Mouse (Mus musculus): ENCODE results near the gene Lcn9. TPM values are rescaled to one million over a fixed set of nuclear protein-coding genes. Genes with fewer than 3 reads are reported as not detected.

The Lcn9 gene
- polyA plus RNA-seq, 1 experiment from 2014 or later: not detected

- no peaks in the 10 kb centered on the region for H3K9me3 ChIP-seq (ENCODE audit: control insufficient read depth, low read depth, low read length)
- no peak for ATAC-seq (ENCODE audit: insufficient number of reproducible peaks, insufficient read depth, low FRiP score, low read depth)
Measured at GRCm38 (mm10) chr2:25852626-25853025, 29.7 kb downstream of the Lcn9 start.

GRCm38 (mm10) chr2:25853998-25854397 lies 31.0 kb downstream of the Lcn9 start:
- no peak overlapping the region for H3K4me2 ChIP-seq (replicated peaks; ENCODE audit: low read depth, low read length)
- H3K4me1 ChIP-seq (ENCODE audit: control insufficient read depth, insufficient read depth, low read length): no peaks in the 10 kb centered on the region
- no peak for ATAC-seq (ENCODE audit: insufficient number of reproducible peaks, insufficient read depth, low FRiP score, low read depth)
- no peak overlapping the region for H3K4me3 ChIP-seq (ENCODE audit: low read depth, low read length)
- WGBS: 67% methylated on average over 5 of the region's 5 CpGs
- no peaks in the 10 kb centered on the region for H3K9me3 ChIP-seq (ENCODE audit: control insufficient read depth, low read depth, low read length)
- H3K27me3 ChIP-seq (ENCODE audit: control insufficient read depth, insufficient read depth, low read length): no peaks in the 10 kb centered on the region
- H3K9ac ChIP-seq (replicated peaks; ENCODE audit: low read depth, low read length): no peak overlapping the region
- no peak overlapping the region for H3K27ac ChIP-seq (ENCODE audit: low read length)
- H3K36me3 ChIP-seq (ENCODE audit: control insufficient read depth, insufficient read depth, low read length): no peaks in the 10 kb centered on the region

More at GRCm38 (mm10) chr2:25852626-25853025, 29.7 kb downstream of the Lcn9 start:
- Histone ChIP-seq H3K27me3 (ENCODE audit: control insufficient read depth, insufficient read depth, low read length) (no peaks in the 10 kb centered on the region), H3K4me1 (ENCODE audit: control insufficient read depth, insufficient read depth, low read length) (no peaks in the 10 kb centered on the region), H3K4me2 (replicated peaks; ENCODE audit: low read depth, low read length) (no peak overlapping the region), H3K27ac (ENCODE audit: low read length) (no peak overlapping the region), H3K36me3 (ENCODE audit: control insufficient read depth, insufficient read depth, low read length) (no peaks in the 10 kb centered on the region), H3K4me3 (ENCODE audit: low read depth, low read length) (no peak overlapping the region), H3K9ac (replicated peaks; ENCODE audit: low read depth, low read length) (no peak overlapping the region)
- 55% methylated on average over 3 of the region's 3 CpGs for WGBS

GRCm38 (mm10) chr2:25859891-25860290 lies 36.9 kb downstream of the Lcn9 start:
- Histone ChIP-seq H3K36me3 (ENCODE audit: control insufficient read depth, insufficient read depth, low read length) (no peaks in the 10 kb centered on the region), H3K4me1 (ENCODE audit: control insufficient read depth, insufficient read depth, low read length) (peaks cover 7% of the 10 kb centered on the region), H3K9me3 (ENCODE audit: control insufficient read depth, low read depth, low read length) (no peaks in the 10 kb centered on the region), H3K4me2 (replicated peaks; ENCODE audit: low read depth, low read length) (no peak overlapping the region), H3K4me3 (ENCODE audit: low read depth, low read length) (no peak overlapping the region), H3K27me3 (ENCODE audit: control insufficient read depth, insufficient read depth, low read length) (peaks cover 4% of the 10 kb centered on the region; the same call in 1 of the 2 replicates), H3K9ac (replicated peaks; ENCODE audit: low read depth, low read length) (no peak overlapping the region), H3K27ac (ENCODE audit: low read length) (no peak overlapping the region)
- WGBS: 71% methylated on average over 3 of the region's 3 CpGs
- ATAC-seq (ENCODE audit: insufficient number of reproducible peaks, insufficient read depth, low FRiP score, low read depth): no peak

- no peak overlapping the region for H3K4me3 ChIP-seq (ENCODE audit: low read depth, low read length)
- no peaks in the 10 kb centered on the region for H3K36me3 ChIP-seq (ENCODE audit: control insufficient read depth, insufficient read depth, low read length)
- 50% methylated on average over 2 of the region's 2 CpGs for WGBS
- H3K4me2 ChIP-seq (replicated peaks; ENCODE audit: low read depth, low read length): no peak overlapping the region
- peaks cover 4% of the 10 kb centered on the region; the same call in 1 of the 2 replicates for H3K27me3 ChIP-seq (ENCODE audit: control insufficient read depth, insufficient read depth, low read length)
- no peak overlapping the region for H3K9ac ChIP-seq (replicated peaks; ENCODE audit: low read depth, low read length)
- no peaks in the 10 kb centered on the region for H3K9me3 ChIP-seq (ENCODE audit: control insufficient read depth, low read depth, low read length)
- H3K4me1 ChIP-seq (ENCODE audit: control insufficient read depth, insufficient read depth, low read length): peaks cover 7% of the 10 kb centered on the region
- ATAC-seq (ENCODE audit: insufficient number of reproducible peaks, insufficient read depth, low FRiP score, low read depth): no peak
- H3K27ac ChIP-seq (ENCODE audit: low read length): no peak overlapping the region
Measured at GRCm38 (mm10) chr2:25862038-25862437, 39.1 kb downstream of the Lcn9 start.

GRCm38 (mm10) chr2:25862696-25863270 lies 39.8 kb downstream of the Lcn9 start:
- Histone ChIP-seq H3K9ac (replicated peaks; ENCODE audit: low read depth, low read length) (no peak overlapping the region), H3K4me3 (ENCODE audit: low read depth, low read length) (peak overlapping the region; percentile 38; the same call in 1 of the 2 replicates), H3K4me1 (ENCODE audit: control insufficient read depth, insufficient read depth, low read length) (peaks cover 7% of the 10 kb centered on the region), H3K27ac (ENCODE audit: low read length) (no peak overlapping the region), H3K36me3 (ENCODE audit: control insufficient read depth, insufficient read depth, low read length) (no peaks in the 10 kb centered on the region), H3K27me3 (ENCODE audit: control insufficient read depth, insufficient read depth, low read length) (peaks cover 4% of the 10 kb centered on the region; the same call in 1 of the 2 replicates), H3K9me3 (ENCODE audit: control insufficient read depth, low read depth, low read length) (no peaks in the 10 kb centered on the region), H3K4me2 (replicated peaks; ENCODE audit: low read depth, low read length) (peak overlapping the region; percentile 95)
- ATAC-seq (ENCODE audit: insufficient number of reproducible peaks, insufficient read depth, low FRiP score, low read depth): no peak
- 51% methylated on average over 5 of the region's 5 CpGs for WGBS

GRCm38 (mm10) chr2:25863337-25864131 lies 40.6 kb downstream of the Lcn9 start, which contains the start of gene Kcnt1:
Kcnt1 (plus strand) TSS chr2:25863734.
- Histone ChIP-seq H3K27ac (ENCODE audit: low read length) (no peak within 1 kb of the TSS), H3K36me3 (ENCODE audit: control insufficient read depth, insufficient read depth, low read length) (no peaks in the 10 kb centered on the region), H3K4me1 (ENCODE audit: control insufficient read depth, insufficient read depth, low read length) (peaks cover 7% of the 10 kb centered on the region), H3K4me2 (replicated peaks; ENCODE audit: low read depth, low read length) (peak within 1 kb of the TSS; percentile 95), H3K9me3 (ENCODE audit: control insufficient read depth, low read depth, low read length) (no peaks in the 10 kb centered on the region), H3K9ac (replicated peaks; ENCODE audit: low read depth, low read length) (no peak within 1 kb of the TSS), H3K27me3 (ENCODE audit: control insufficient read depth, insufficient read depth, low read length) (peaks cover 4% of the 10 kb centered on the region; the same call in 1 of the 2 replicates), H3K4me3 (ENCODE audit: low read depth, low read length) (peak within 1 kb of the TSS; percentile 38)
- 2% methylated on average over 51 of the region's 53 CpGs for WGBS
- ATAC-seq (ENCODE audit: insufficient number of reproducible peaks, insufficient read depth, low FRiP score, low read depth): 0 out of 2 replicates have a peak, but pooled peaks have one; percentile 18

- WGBS: 4% methylated on average over 18 of the region's 18 CpGs
- no peak overlapping the region for H3K9ac ChIP-seq (replicated peaks; ENCODE audit: low read depth, low read length)
- H3K4me3 ChIP-seq (ENCODE audit: low read depth, low read length): peak overlapping the region; percentile 38; the same call in 1 of the 2 replicates
- H3K9me3 ChIP-seq (ENCODE audit: control insufficient read depth, low read depth, low read length): no peaks in the 10 kb centered on the region
- H3K4me2 ChIP-seq (replicated peaks; ENCODE audit: low read depth, low read length): peak overlapping the region; percentile 95
- peaks cover 7% of the 10 kb centered on the region for H3K4me1 ChIP-seq (ENCODE audit: control insufficient read depth, insufficient read depth, low read length)
- no peaks in the 10 kb centered on the region for H3K36me3 ChIP-seq (ENCODE audit: control insufficient read depth, insufficient read depth, low read length)
- ATAC-seq (ENCODE audit: insufficient number of reproducible peaks, insufficient read depth, low FRiP score, low read depth): no peak
- H3K27ac ChIP-seq (ENCODE audit: low read length): no peak overlapping the region
- peaks cover 4% of the 10 kb centered on the region; the same call in 1 of the 2 replicates for H3K27me3 ChIP-seq (ENCODE audit: control insufficient read depth, insufficient read depth, low read length)
Measured at GRCm38 (mm10) chr2:25864230-25864629, 41.3 kb downstream of the Lcn9 start.

GRCm38 (mm10) chr2:25865412-25865811 lies 42.5 kb downstream of the Lcn9 start:
- H3K9ac ChIP-seq (replicated peaks; ENCODE audit: low read depth, low read length): no peak overlapping the region
- peaks cover 4% of the 10 kb centered on the region; the same call in 1 of the 2 replicates for H3K27me3 ChIP-seq (ENCODE audit: control insufficient read depth, insufficient read depth, low read length)
- 16% methylated on average over 4 of the region's 4 CpGs for WGBS
- H3K9me3 ChIP-seq (ENCODE audit: control insufficient read depth, low read depth, low read length): no peaks in the 10 kb centered on the region
- no peak overlapping the region for H3K27ac ChIP-seq (ENCODE audit: low read length)
- no peak overlapping the region for H3K4me2 ChIP-seq (replicated peaks; ENCODE audit: low read depth, low read length)
- no peak overlapping the region for H3K4me3 ChIP-seq (ENCODE audit: low read depth, low read length)
- H3K36me3 ChIP-seq (ENCODE audit: control insufficient read depth, insufficient read depth, low read length): no peaks in the 10 kb centered on the region
- ATAC-seq (ENCODE audit: insufficient number of reproducible peaks, insufficient read depth, low FRiP score, low read depth): no peak
- H3K4me1 ChIP-seq (ENCODE audit: control insufficient read depth, insufficient read depth, low read length): peaks cover 7% of the 10 kb centered on the region

Measured in stomach, embryonic 14.5 days (tissue).